Mouse (Mus musculus) heart, postnatal 25 days (tissue): ENCODE results near the gene Bglap3. TPM values are rescaled to one million over a fixed set of nuclear protein-coding genes. Genes with fewer than 3 reads are reported as not detected.

Experiments
- DNase-seq: peaks from one replicate; pipeline ENCODE4 v3.0.0; 2022; ENCODE audit warnings: low spot score
- intact Hi-C: fragments of 180-260 bp; cut with DNase I; formaldehyde crosslinking; loops from one replicate; pipeline ENCODE4 v1.15.1; 2025
- total RNA-seq, 2 experiments: library from RNA; stranded (reverse); gene quantifications; 2 replicates each; pipeline ENCODE4 v1.2.3; 2021

The Bglap3 gene
- total RNA-seq, 2 experiments from 2014 or later: not detected

DNA sequence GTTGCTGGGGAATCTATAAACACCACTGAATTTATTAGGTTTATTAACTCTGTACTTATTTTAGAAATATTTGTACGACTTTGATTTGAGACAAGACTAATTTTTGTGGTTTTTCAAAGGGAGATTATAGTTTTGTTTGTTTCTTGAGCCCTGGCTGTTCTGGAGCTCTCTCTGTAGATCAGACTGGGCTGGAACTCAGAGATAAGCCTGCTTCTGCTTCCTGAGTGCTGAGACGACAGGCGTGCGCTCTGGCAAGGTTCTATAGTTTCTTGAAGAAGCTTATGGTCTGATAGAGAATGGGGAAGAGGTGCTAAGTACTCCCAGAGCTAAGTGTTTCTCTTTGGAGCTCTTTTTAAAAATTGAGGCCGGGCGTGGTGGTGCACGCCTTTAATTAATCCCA is 34.2 kb downstream of the Bglap3 start:
- intact Hi-C loops: no loop called here
- no peak for DNase-seq

DNA sequence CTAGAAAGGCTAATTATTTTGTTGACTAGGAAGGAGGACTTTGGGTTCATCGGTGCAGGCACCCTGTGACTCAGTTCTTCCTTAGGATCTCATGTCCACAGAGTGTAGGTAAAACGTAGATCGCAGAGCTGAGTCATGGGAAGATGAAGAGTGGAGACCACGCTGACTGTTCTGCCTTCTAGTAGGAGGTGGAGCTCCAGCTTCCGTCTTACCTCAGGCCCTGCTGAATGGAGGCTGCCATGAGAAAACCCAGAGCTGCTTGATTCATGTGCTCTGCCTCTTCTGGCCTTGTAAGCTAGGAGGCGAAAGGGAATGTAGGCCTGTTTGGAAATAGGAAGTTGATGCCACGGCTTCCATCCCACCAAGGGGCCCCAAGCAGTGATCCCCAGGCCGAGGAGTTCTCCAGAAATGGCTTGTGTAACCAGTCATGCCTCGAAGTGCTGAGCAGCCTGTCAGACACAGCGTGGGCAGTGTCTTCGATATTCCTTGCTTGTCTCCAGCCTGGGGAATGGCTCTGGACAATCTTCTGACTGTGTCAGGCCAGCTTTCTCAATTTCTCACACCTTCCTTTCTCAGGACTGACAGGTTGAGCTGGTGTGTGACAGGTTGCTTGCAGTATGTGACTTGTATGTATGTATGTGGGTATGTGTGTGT is 35.0 kb downstream of the Bglap3 start:
- intact Hi-C loops: no loop called here
- DNase-seq: no peak

DNA sequence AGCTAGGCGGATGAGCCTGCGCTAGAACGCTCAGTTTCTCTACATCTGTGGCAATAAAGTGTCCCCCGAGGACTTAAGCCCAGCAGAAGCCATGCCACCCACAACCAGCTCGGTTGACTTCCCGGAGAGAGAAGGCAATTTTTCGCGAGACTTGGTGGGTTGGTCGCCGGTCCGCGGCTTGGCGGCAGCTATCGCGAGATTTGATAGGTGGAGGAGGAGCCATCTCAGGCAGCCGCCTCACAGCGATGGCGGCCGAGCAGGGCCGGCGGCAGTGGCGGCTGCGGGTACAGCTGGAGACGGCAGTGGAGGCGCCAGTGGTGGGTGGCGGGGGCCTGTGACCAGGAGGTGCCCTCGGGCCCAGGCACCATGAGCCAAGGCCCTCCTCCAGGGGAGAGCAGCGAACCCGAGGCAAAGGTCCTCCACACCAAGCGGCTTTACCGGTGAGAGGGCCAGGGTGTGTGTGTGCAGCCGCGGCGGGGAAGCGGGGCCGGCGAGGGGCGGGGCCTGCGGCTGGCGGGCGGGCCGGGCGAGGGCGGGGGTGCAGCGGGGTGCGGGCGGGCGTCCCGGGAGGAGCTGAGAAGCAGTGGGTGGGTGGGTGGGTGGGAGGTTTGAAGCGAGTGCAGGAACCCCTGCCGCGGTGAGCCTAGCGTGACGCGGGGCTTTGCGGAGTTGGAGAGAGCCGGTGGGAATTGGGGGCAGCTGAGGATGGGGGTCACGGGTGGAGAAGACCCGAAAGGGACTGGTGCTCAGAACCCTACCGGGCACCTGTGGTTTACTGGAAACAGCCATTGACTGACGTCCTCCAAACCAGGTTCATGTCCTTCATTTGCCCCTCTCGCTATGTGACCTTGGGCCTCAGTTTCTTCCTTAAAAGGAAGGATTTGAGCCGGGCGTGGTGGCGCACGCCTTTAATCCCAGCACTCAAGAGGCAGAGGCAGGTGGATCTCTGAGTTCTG is 36.2 kb downstream of the Bglap3 start, which contains the start of the genes Tmem79 and Smg5:
TSS of gene Tmem79 (minus strand) at position 91 of the 956 bp plus-strand sequence.
TSS of gene Smg5 (plus strand) at position 203 of the 956 bp plus-strand sequence.
- intact Hi-C loops: no loop called here
- peak; percentile 93 for DNase-seq

DNA sequence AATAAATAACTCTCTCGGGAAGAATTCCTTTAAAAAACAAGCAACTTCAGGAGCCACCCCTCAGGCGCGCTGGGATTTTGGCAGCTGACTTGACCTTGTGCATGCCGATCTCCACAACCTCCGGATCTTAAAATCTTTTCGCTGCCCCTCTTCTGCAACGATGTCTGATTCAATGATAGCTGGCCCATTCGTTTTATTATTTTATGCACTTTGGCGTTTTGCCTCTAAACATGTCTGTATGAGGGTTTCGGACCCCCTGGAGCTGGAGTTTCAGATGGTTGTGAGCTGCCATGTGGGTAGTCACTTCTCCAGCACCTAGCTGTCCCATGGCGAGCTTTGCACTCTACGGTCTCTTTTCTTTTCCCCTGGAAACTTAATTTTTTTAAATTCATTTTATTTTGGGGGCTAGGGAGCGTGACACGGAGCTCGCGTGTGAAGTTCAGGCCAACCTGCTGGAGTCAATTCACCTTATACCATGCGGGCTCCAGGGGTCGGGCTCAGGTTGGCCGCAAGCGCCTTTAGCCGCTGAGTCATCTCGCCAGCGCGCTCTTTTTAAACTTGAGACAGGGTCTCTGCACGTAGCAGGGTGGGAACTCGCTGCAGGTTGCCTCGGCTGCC is 37.0 kb downstream of the Bglap3 start:
- DNase-seq: no peak
- intact Hi-C loops: no loop called here

DNA sequence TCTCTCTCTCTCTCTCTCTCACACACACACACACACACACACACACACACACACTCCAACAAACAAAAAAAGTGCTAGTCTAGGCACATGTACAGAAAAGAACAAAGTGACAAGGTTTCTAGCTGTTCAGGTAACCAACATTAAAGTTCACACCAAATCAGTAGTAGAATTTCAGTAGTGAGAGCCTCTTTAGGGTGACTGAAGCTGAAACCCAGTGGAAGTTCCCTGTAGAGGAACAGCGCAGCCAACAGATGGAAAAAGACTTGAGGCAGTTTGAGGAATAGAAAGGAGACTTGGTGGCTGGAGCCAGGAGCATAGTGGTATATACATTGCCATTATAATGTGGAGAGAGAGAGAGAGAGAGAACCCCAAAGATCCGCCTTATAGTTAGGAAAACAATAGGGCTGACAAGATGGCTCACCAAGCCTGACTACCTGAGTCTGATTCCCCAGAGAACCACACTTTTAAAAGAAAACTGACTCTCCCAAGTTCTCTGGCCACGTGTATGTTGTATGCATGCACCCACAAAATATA is 37.6 kb downstream of the Bglap3 start:
- no peak for DNase-seq
- intact Hi-C loops: no loop called here

DNA sequence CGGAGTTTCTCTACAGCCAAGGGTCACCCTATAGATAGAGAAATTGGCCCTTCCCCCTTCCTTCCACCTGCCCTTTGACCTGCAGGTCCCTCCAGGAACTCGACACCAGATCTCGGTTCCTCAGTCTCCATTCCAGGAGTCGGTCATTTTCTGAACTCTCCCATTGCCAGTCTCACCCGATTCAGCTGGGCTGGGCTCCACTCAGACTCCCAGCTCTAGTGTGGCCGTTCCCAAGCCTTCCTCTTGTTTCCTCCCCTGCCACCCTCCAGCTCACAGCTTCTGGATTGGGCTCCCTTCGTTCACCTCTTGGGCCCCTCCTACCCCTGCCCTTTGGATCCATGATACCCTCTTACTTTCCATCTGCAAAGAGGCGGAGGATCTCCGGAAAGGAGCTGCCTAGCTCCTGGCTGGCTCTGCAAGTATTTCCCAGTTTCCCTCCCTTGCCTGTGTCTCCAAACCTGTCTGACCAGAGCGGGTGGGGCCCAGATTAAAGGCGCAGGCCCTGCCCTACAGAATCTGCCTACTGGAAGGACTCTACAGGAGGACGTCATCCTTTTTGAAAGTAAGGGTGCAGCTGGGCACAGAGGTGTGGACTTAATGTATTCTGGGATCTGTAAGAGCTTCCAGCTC is 38.4 kb downstream of the Bglap3 start:
- intact Hi-C loops: no loop called here
- no peak for DNase-seq

DNA sequence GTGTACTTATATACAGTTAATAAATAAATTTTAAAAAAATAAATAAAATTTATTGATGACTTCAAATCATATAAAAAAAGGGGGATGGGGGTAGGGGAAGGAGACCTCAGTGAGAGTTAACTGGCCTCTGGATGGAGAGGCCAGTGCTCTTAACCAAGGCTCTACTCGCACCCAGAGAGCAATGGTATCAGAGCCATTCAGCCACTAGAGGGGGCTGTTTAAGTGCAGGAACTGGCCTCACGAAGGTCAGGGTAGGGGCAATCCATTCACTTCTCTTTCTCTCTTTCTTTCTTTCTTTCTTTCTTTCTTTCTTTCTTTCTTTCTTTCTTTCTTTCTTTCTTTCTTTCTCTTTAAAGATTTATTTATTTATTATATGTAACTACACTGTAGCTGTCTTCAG is 41.3 kb downstream of the Bglap3 start:
- DNase-seq: no peak
- intact Hi-C loops: no loop called here

DNA sequence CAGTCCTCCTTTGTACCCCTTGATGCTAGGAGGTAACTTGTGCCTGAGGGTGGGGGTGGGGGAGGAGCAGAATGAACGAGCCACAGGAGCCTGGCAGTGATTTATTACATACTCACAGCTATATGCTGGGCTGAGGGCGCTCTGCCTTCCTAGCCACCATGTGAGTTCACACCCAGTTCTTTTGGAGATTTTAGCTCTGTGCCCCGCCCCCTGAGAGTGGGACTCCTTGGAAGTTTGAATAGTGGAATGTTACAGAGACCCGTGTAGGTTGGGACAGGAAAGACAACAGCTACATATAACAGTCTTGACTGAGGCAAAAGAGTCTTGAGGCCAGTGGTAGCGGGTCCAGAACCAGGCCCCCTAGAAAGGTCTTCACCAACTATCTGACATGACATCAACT is 43.6 kb downstream of the Bglap3 start:
- no peak for DNase-seq
- intact Hi-C loops: no loop called here

DNA sequence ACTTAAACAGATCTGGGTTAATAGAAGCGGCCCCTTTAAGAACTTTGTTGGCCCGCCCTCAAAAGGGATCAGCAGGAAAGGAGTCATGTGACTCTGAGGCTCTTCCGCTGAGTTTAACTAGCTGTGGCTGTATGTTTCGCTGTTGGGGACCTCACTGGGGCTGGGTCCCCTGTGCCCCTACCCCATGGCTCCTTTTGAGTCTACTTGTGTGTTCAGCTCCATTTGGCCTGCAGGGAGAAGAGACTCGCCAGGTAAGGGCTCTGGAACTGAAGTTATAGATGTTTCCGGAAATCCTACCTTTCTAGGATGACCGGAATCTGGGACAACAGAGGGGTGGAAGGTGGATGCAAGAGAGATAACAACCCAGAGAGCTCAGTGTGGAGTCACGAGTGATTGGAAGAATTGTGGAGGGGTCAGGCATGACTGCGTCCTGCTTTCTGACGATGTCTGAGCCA is 47.6 kb downstream of the Bglap3 start, which contains the start of gene Glmp:
TSS of gene Glmp (plus strand) at position 73 of the 455 bp plus-strand sequence.
- DNase-seq: peak; percentile 29
- intact Hi-C loops: no loop called here

Other genes with a start within 250 kb of the Bglap3 start
- gene Mef2d, start 230.4 kb downstream of the Bglap3 start, total RNA-seq: 100 to 1,000 TPM; 111 to 122 TPM
- gene Rhbg, start 118.0 kb downstream of the Bglap3 start, total RNA-seq: not detected
- gene Gm38392, start 85.5 kb downstream of the Bglap3 start, total RNA-seq: under 1 TPM in 1 of 2 experiments, not detected in 1; 0.22 TPM
- 1 to 10 TPM; 4.8 to 5.4 TPM for gene Tsacc, start 75.7 kb downstream of the Bglap3 start, total RNA-seq
- 100 to 1,000 TPM; 184 to 199 TPM for gene Cct3, start 75.6 kb downstream of the Bglap3 start, total RNA-seq
- 10 to 100 TPM; 71.9 to 79.7 TPM for gene Glmp, start 47.7 kb downstream of the Bglap3 start, total RNA-seq
- gene Tmem79, start 36.6 kb downstream of the Bglap3 start, total RNA-seq: 1 to 10 TPM; 1.8 to 2.2 TPM
- 10 to 100 TPM; 42.9 to 45.5 TPM for gene Smg5, start 36.5 kb downstream of the Bglap3 start, total RNA-seq
- gene Paqr6, start 8.2 kb downstream of the Bglap3 start, total RNA-seq: under 1 TPM; 0.39 to 0.42 TPM
- not detected for gene Bglap2, start 6.0 kb upstream of the Bglap3 start, total RNA-seq
- not detected for gene Bglap, start 11.7 kb upstream of the Bglap3 start, total RNA-seq
- gene Pmf1, start 37.6 kb upstream of the Bglap3 start, total RNA-seq: 10 to 100 TPM; 19.1 to 20.5 TPM
- 10 to 100 TPM; 11.2 to 13.2 TPM for gene Slc25a44, start 52.4 kb upstream of the Bglap3 start, total RNA-seq
- 1 to 10 TPM; 1.9 to 3.7 TPM for gene Sema4a, start 88.4 kb upstream of the Bglap3 start, total RNA-seq
- 100 to 1,000 TPM; 121 to 132 TPM for gene Lmna, start 137.2 kb upstream of the Bglap3 start, total RNA-seq
- gene Mex3a, start 159.7 kb upstream of the Bglap3 start, total RNA-seq: under 1 TPM; 0.39 to 0.61 TPM
- not detected for gene Rab25, start 175.6 kb upstream of the Bglap3 start, total RNA-seq
- 10 to 100 TPM; 84.2 to 92.5 TPM for gene Lamtor2, start 180.3 kb upstream of the Bglap3 start, total RNA-seq
- gene Ubqln4, start 181.0 kb upstream of the Bglap3 start, total RNA-seq: 10 to 100 TPM; 67.4 to 71.2 TPM
- 10 to 100 TPM; 80.7 to 93.3 TPM for gene Ssr2, start 203.1 kb upstream of the Bglap3 start, total RNA-seq
- gene Arhgef2, start 233.2 kb upstream of the Bglap3 start, total RNA-seq: 10 to 100 TPM; 42.6 to 51.8 TPM